Mouse (Mus musculus) heart, postnatal 14 days (tissue): ENCODE results near the gene Tnr. TPM values are rescaled to one million over a fixed set of nuclear protein-coding genes. Genes with fewer than 3 reads are reported as not detected.

ENCODE experiments used
- DNase-seq, 2 experiments: peaks; one replicate each; pipeline ENCODE4 v3.0.0; 2021 to 2022
- intact Hi-C: fragments of 180-260 bp; cut with DNase I; formaldehyde crosslinking; loops from one replicate; pipeline ENCODE4 v1.15.1; 2025
- total RNA-seq, 2 experiments: library from RNA; stranded (reverse); gene quantifications; 2 replicates each; pipeline ENCODE4 v1.2.3; 2021

The Tnr gene
- total RNA-seq, 2 experiments from 2014 or later: 0.53 to 0.56 TPM

DNA sequence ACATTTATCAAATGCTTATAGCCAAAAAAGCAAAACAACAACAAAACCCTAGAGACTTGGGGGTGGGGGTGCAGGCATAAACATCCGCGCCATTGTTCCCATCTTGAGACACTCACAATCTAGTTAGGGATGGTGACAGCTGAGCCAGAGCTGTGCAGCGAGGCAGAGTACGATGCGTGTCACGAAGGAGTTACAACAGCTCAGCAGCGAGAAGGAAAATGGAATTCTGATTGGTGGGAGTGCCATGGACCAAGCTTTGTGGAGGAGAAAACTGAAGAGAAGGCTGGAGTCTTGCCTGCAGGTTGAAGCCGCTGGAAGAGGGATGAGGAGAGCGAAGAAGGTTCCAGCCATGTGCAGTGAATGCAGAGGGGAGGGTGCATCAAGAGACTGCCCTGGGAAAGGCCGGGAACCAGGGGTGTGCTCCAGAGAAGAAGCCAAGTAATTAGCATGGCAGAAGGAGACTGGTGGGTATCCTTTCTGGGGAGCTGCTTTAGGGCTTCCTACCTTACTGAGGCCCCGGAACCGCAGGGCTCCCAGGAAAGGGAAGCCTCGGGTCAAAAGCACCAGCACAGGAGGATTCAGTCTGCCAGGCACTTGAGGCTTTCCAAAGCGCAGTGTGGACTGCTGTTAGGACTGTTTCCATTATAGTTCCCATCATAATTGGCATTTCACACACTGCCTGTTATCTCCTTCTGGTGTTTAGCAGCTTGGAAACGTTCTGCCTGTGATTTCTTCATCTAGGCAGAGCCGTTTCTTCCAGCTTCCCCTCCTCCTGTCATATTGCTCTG, 91.3 kb downstream of the Tnr start:
- no peak for DNase-seq
- intact Hi-C loops: no loop called here

- intact Hi-C loops: no loop called here
These were observed 92.1 kb downstream of the Tnr start for GRCm38 (mm10) chr1:159615686-159616085.

DNA sequence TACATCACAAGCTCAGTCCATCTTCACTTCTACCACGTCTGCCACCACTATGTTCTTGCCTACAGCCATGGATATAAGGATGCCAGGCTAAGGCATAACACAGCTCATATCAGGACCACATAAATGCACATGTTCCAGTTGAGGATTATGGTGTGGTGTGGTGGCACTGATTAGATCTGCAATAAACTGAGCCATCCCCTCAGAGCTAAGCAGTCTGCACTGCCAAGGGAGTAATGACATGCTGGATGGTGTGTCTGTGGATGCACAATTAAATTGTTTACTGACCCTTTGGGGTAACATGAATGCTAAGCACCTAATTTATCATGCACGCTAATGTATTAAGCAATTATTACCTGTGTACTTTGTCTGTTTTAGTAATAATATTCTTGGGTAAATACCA, 95.6 kb downstream of the Tnr start:
- no peak for DNase-seq
- intact Hi-C loops: no loop called here

More at GRCm38 (mm10) chr1:159615686-159616085, 92.1 kb downstream of the Tnr start:
- no peak for DNase-seq

DNA sequence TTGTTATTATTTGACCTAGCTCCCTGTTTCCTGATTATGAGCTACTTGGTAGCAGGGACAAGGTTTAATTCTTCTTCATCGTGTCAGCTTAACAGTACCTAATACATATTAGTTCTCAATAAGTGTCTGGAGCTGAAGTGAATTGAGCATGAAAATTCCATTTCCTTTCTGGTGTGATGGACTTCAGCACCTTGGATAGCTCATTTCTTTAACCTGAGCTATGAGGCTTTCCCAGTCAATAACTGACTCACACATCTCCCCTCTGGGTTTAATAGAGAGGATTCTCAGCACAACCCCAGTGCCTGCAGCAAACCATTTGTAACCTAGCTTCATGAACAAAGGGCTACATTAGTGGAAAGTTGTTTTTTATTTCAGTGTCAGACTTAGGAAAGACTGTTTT, 97.8 kb downstream of the Tnr start:
- intact Hi-C loops: no loop called here

GRCm38 (mm10) chr1:159629119-159629518, 105.5 kb downstream of the Tnr start:
- intact Hi-C loops: no loop called here
- DNase-seq: no peak

More for the DNA sequence above, 97.8 kb downstream of the Tnr start:
- no peak for DNase-seq

GRCm38 (mm10) chr1:159629822-159630589, 106.4 kb downstream of the Tnr start:
- intact Hi-C loops: no loop called here
- DNase-seq: no peak

DNA sequence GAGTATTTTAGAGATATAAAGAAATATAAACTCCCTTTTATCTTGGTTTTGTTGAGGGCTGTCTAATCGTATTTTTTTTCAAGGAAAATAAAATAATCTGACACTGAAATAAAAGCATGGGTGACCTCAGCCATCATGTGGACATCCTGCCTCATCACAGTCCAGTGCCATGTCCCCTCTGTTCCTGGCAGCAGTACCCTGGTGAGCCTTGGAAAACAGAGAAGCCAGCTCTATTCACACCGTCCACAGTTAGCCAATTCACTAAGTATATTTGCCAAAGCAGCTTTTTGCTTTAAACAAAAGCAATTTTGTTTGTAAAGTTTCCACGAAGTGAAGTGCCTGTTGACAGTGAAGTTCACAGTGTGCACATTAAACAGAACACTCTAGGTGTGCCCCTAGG, 109.0 kb downstream of the Tnr start:
- intact Hi-C loops: no loop called here
- no peak for DNase-seq

- no peak for DNase-seq
- intact Hi-C loops: no loop called here
These were observed 115.8 kb downstream of the Tnr start for GRCm38 (mm10) chr1:159639408-159639807.

GRCm38 (mm10) chr1:159645719-159646118, 122.2 kb downstream of the Tnr start:
- intact Hi-C loops: no loop called here
- no peak for DNase-seq

DNA sequence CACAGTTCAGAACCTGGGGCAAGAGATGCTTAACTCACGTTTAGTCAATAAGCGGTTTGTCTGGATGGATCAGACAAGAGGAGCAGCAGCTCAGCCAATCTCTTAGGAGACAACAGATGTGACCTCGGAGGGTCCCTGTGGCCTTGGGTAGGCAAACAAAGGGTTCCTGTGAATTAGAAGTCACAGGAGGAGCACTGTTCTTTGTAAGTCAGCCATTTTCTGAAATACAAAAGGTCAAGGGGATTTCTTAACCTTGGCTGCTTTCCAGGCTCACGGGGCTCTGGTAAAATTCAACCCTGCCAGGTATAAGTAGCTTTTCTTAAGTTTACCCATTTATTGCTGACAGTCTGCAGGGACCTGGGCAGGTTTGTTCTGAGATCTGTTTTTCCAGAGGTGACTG, 126.9 kb downstream of the Tnr start:
- intact Hi-C loops: no loop called here
- DNase-seq: no peak

- intact Hi-C loops: no loop called here
These were observed 131.7 kb downstream of the Tnr start for GRCm38 (mm10) chr1:159655241-159655640.

DNA sequence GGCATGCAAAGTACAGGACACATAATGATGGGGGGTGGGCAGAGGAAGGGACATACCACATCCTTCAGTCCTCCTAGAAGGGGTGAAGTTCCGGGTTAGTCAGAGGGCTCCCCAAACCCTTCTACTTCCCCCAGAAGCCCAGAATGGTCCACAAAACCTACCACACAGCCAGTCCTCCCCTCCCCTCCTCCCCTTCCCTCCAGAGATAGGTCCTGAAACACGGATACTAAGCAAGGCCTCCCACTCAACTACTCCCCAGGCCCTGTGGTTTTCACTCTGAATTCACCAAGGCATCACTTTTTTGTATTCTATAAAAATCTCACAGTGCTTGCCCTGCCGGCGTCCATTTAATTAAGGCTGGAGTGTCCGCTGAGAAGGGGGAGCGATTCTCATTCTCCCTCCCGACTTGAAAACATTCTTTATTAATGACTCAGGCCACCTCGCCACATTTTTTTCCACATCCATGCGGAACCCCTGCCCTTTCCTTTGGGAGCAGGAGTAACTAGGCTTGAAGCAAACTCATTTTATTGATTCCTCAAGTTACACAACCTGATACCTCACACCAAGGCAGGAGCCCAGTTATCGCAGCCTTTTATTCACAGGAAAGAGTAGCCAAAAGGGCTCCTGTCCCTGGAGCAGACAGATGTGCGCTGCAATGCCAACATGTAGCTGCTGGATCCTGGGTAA, 134.4 kb downstream of the Tnr start:
- intact Hi-C loops: no loop called here
- DNase-seq: no peak

More at GRCm38 (mm10) chr1:159655241-159655640, 131.7 kb downstream of the Tnr start:
- DNase-seq: no peak

- no peak for DNase-seq
- intact Hi-C loops: no loop called here
These were observed 137.3 kb downstream of the Tnr start for GRCm38 (mm10) chr1:159660620-159661501.

DNA sequence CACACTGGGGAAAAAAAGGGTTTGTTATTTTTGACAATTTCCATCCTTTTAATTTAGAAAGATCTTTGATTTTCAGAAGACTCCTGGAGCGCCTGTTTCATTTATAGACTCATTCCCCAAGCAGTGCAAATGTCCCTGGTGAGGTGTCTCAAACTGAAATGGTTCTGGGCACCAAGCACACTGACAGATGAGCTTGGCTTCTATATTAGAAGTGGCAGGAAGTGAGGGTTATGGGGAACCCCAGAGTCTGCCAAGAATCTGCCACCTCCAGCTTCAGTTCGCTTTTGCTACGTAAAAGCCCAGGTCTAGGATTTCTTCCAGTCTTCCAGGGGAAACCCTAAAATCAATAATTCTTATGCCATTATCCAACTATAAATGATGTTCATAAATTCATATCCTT, 140.9 kb downstream of the Tnr start:
- intact Hi-C loops: no loop called here
- no peak for DNase-seq

DNA sequence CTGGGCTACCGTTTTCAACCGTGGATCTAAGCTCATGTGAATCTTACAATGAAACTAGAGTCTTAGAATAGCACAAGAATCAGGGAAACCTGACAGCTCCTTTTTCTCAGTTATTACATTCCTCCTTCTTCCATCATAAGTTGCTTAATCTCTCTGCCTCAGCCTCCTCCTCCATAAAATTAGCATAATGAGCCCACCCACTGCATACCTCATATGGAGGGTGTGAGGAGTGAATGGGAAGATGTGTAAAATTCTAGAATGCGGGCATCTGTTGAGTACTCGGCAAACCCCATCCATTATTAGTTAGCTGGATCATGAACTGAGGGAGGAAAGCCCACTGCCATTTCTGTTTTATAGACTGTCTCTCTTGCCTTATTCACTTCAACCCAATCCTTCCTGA, 141.4 kb downstream of the Tnr start:
- intact Hi-C loops: no loop called here
- DNase-seq: no peak

DNA sequence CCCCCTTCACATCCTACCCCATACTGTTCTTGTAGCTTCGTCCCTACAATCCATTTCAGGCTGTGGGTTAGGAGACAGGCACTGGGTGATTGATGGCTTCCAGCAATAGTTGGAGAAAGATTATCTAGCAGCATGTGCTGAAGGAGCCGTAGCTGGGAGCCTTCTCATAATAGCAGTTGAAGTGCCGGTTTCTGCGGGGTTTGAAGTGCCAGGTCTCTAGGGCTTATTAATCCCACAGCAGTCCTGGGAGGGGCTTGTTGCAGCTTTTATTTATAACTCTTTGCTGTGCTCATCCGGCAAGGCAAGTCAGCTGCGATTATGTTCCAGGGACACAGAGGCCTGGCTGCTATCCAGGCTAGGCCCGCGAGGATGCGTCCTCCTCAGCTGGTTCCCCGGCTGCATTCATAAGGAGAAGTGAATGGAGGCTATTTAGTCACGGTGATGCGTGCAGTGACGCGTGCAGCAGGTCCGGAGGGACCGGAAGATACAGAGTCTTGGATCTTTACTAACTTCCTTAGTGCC, 147.1 kb downstream of the Tnr start:
- peak; percentile 49 to 52 for DNase-seq
- intact Hi-C loops: no loop called here

DNA sequence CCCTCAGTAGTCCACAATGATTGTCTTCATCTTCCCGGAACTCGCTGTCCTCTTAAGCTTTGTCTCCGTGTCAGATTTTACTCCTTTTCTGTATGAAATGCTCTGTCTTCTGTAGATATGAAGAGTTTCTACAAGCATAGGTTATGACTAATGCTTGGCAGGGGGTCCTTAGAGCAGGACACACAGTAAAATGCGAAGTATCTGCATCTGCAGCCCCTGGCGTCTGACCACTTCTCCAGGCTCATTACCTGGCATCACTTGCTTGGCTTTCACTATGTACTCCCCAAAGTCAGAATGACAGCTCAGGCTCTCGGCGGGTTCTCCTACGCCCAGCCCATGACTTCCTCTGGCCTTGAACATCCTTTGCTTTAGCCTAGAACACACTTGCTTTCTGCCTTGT, 147.6 kb downstream of the Tnr start:
- intact Hi-C loops: no loop called here
- DNase-seq: no peak

DNA sequence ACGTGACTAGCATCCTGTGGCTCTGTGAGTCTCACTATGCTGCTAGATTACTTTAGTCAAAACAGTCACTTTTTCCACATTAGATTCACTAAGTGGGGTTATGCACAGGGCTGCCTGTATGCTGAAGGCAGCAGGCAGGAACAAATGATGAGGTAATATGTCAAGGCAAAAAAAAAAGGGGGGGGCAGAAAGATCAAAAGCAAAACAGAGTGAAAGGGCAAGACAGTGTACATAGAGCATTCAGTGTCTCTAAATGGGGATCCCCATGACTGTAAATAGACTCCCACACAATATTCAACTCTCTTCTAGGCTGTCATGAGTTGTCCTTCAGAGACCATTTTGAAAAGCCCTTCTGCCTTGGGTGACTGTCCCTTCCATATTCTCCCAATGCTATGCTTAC, 150.7 kb downstream of the Tnr start:
- DNase-seq: no peak
- intact Hi-C loops: no loop called here

DNA sequence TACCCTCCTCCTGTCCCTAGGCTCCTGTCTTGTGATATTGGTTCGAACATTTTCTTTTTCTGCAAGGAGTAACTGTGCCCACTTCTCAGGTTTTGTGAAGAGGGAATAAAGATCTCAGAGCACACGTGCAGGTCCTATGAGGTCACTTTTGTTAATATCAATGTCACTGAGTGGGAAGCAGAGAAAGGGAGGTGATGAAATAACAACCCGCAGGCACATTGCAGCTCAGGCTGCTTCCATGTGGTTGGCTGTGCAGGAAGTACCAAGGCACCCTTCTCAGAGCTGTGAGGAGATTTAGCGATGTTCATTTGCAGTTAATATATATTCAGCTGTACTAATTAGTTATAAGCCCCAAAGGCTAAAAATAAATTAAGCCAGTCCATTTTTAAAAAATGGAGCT, 151.9 kb downstream of the Tnr start:
- no peak for DNase-seq
- intact Hi-C loops: no loop called here
